Mouse (Mus musculus): ENCODE data around the gene Bpifa2.
"Not testable (repeated sequence)": the region's sequence is repeated elsewhere in the genome, so short reads cannot be mapped to it uniquely, and the experiment has no call there.

Bpifa2 gene

GRCm38 (mm10) chr2:154007965-154008364, at the start of gene Bpifa2:
Bpifa2 (plus strand) TSS chr2:154008265.
- no peak for DNase-seq (ENCODE audit: low spot score)

GRCm38 (mm10) chr2:153962821-153963331, 45.2 kb upstream of the Bpifa2 start:
- peak; percentile 12 for DNase-seq (ENCODE audit: low spot score)

- DNase-seq (ENCODE audit: low spot score), result no peak
Measured at GRCm38 (mm10) chr2:153963334-153963733, 44.7 kb upstream of the Bpifa2 start.

- peak; percentile 25 for DNase-seq (ENCODE audit: low spot score)
Measured at GRCm38 (mm10) chr2:153970221-153970620, 37.8 kb upstream of the Bpifa2 start.

GRCm38 (mm10) chr2:153974582-153974981, 33.5 kb upstream of the Bpifa2 start, which contains the start of gene Bpifa6:
Bpifa6 (plus strand) TSS chr2:153974945.
- DNase-seq (ENCODE audit: low spot score), result no peak

- peak; percentile 49 for DNase-seq (ENCODE audit: low spot score)
Measured at GRCm38 (mm10) chr2:153995770-153996169, 12.3 kb upstream of the Bpifa2 start.

GRCm38 (mm10) chr2:154000501-154000900, 7.6 kb upstream of the Bpifa2 start:
- DNase-seq (ENCODE audit: low spot score), result no peak

- no peak for DNase-seq (ENCODE audit: low spot score)
Measured at GRCm38 (mm10) chr2:154001056-154001455, 7.0 kb upstream of the Bpifa2 start.

- no peak for DNase-seq (ENCODE audit: low spot score)
Measured at GRCm38 (mm10) chr2:154004456-154004855, 3.6 kb upstream of the Bpifa2 start.

- DNase-seq (ENCODE audit: low spot score), result no peak
Measured at GRCm38 (mm10) chr2:154005094-154005493, 3.0 kb upstream of the Bpifa2 start.

- no peak for DNase-seq (ENCODE audit: low spot score)
Measured at GRCm38 (mm10) chr2:154005734-154006133, 2.3 kb upstream of the Bpifa2 start.

- no peak for DNase-seq (ENCODE audit: low spot score)
Measured at GRCm38 (mm10) chr2:154006331-154006730, 1.7 kb upstream of the Bpifa2 start.

- DNase-seq (ENCODE audit: low spot score), result no peak
Measured at GRCm38 (mm10) chr2:154007381-154007780, 684 bp upstream of the Bpifa2 start.

- DNase-seq (ENCODE audit: low spot score), result no peak
Measured at GRCm38 (mm10) chr2:154017990-154018389, 9.9 kb downstream of the Bpifa2 start.

GRCm38 (mm10) chr2:154024676-154025075, 16.6 kb downstream of the Bpifa2 start:
- not testable (repeated sequence) for DNase-seq (ENCODE audit: low spot score)

GRCm38 (mm10) chr2:154038932-154039331, 30.9 kb downstream of the Bpifa2 start:
- DNase-seq (ENCODE audit: low spot score), result no peak

GRCm38 (mm10) chr2:154044743-154045142, 36.7 kb downstream of the Bpifa2 start:
- DNase-seq (ENCODE audit: low spot score), result no peak

GRCm38 (mm10) chr2:154058690-154059089, 50.6 kb downstream of the Bpifa2 start:
- no peak for DNase-seq (ENCODE audit: low spot score)

All from left cerebral cortex, adult 11 months (tissue).